Mouse (Mus musculus): ENCODE measurements around the gene Apln.

Gene Apln

DNA sequence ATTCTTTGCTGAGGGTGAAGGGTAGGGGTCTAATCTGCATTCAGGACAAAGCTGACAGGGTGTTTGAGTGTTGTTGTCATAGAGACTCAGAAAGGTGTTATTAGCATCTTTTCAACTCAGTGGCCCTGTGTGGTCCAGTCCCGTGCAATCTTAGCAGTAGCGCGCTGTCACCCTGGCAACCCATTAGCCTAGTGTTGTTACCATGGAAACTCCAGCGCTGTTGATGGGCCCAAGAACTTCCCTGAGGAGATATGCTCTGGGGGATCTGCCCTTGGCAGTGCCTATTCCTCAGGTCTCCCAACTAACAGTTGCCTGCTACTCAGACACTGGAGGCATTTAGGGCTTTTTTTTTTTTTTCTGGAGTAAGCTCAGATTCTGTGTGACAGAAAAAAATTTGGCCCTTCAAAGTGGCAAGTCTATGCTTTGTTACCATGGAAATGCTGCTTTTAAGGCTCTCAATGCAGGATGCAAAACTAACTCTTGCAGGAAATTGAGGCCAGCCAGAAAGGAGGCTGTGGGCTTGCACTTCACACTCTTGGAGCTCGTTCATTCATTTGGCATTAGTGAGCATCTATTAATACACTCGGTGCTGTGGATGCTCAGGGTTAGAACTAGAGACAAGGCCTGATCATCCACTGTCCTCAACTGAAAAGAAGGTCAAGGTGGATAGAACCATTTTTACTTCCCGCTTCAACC, 17.6 kb downstream of the Apln start:
- in situ Hi-C loops (cut with MboI) = no loop called here

GRCm38 (mm10) chrX:48011656-48012055, 23.0 kb downstream of the Apln start:
- in situ Hi-C loops (cut with MboI) = no loop called here

GRCm38 (mm10) chrX:48006062-48006461, 28.6 kb downstream of the Apln start:
- in situ Hi-C loops (cut with MboI) = no loop called here

DNA sequence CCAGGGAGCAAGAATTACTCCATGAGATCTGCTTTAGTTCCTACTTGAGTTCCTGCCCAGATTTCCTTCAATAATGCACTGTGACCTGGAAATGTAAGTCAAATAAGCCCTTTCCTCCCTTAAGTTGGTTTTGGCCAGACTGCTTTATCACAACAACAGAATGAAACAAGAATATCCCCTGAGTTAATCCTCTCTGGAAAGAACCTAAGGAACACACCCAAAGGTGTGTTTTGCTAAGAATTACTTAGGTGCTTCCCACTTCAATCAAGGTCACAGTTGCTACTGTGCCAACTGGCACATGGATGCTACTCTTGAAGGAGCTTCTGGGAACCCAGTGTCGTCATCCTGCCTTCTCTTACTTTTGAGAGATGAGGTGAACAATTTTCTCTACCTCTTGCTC, 29.9 kb downstream of the Apln start:
- in situ Hi-C loops (cut with MboI) = no loop called here

DNA sequence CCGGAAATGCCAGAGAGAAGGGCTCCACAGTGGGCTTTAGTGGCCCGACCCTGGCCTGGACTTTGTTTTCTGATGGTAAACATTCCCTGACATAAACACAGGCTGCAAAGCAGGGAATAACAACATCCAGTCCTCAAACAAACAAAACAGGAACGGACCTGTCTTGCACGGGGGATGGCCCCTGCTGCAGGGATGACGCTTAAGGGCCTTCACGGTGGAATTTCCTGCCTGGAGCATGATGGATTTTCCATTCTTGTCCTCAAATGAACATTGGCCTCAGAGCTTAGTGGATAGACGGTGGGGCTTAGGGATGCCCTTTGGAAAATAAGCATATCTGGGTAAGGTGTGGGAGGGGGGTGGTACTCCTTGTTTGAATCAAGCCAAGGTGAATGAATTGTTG, 33.5 kb downstream of the Apln start:
- in situ Hi-C loops (cut with MboI) = no loop called here

DNA sequence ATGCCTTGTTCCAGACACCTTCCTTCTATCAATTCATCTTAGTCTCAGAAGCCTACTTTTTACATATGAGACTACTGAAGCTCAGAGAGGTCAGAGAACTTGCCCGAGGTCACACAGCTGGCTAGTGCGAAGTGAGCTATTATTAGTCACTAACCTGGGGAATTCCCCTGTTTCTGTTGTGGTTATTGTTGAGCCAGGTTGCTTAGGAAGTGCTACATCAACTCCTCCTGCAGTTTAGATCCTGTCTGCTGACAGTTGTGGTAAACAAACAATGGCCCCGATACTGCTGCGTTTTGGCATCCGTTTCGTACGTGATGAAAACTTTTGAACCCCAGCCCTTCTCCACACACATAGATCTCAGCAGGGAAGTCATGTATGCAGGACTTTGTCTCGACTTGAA, 36.2 kb downstream of the Apln start:
- in situ Hi-C loops (cut with MboI) = no loop called here

DNA sequence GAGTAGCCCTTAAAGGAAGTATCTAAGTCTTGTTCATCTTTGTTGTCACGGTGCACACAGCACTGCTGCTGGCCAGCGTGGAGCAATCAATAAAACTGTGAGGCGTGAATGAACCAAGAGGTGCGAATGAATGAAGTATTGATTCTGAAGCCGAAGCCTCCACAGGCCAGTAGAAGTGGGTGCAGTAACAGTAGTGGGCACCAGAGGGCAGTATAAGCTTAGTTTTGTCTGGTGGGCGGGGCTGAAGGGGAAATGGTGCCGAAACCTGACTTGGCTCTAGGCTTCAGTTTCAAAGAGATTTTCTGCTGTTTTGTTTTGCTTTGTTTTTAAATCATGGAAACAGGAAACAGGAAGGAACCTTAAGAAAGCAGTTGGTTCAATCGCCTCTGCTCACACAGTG, 42.0 kb downstream of the Apln start:
- in situ Hi-C loops (cut with MboI) = no loop called here

GRCm38 (mm10) chrX:47988024-47988423, 46.6 kb downstream of the Apln start:
- in situ Hi-C loops (cut with MboI) = no loop called here

- in situ Hi-C loops (cut with MboI) = no loop called here
Observed at GRCm38 (mm10) chrX:47985000-47985619, 49.5 kb downstream of the Apln start.

- in situ Hi-C loops (cut with MboI) = no loop called here
Observed at GRCm38 (mm10) chrX:47977078-47977477, 57.6 kb downstream of the Apln start.

DNA sequence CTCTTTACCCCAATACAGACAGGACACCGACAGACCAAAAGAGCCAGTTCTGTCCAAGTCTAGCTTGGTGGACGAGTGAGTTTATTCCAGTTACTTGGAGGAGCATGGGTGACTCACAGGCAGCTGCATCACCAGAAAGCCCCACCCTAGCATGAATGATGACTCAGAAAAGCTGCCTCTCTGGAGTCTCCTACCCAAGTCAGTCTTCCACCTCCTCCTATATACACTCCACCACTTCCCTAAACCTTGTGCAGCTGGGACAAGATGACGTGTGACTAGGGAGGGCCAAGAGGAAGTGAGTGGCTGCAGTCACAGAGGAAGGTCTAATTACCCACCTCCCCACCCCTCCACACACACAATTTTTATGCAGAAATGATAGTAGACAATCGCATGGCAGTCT, 58.1 kb downstream of the Apln start:
- in situ Hi-C loops (cut with MboI) = no loop called here
